Mouse (Mus musculus): ENCODE results near the gene Abi3. TPM values are rescaled to one million over a fixed set of nuclear protein-coding genes. Genes with fewer than 3 reads are reported as not detected.

Gene Abi3
- total and polyA plus RNA-seq, 3 experiments: 12.7 to 56.9 (median 22.7) TPM

- no peak for TF ChIP-seq GATA2 (IDR thresholded peaks at IDR 0.05; ENCODE audit: borderline replicate concordance, low read depth, low read length)
- no peak for TF ChIP-seq CTCF (IDR thresholded peaks at IDR 0.05; ENCODE audit: low read depth, low read length)
- TF ChIP-seq GATA1 (IDR thresholded peaks at IDR 0.05; ENCODE audit: borderline replicate concordance, low read length): no peak
- H3K27me3 ChIP-seq (ENCODE audit: insufficient read depth, low read length): no peaks in the 10 kb centered on the region
- H3K9me3 ChIP-seq (replicated peaks): peaks cover 7% of the 10 kb centered on the region
- H3K4me1 ChIP-seq (ENCODE audit: insufficient read depth, low read depth, low read length): peaks cover 19% of the 10 kb centered on the region
- ATAC-seq (ENCODE audit: extremely low read depth, insufficient number of reproducible peaks, low FRiP score, poor library complexity, severe bottlenecking) (no peak), DNase-seq (ENCODE audit: low spot score) (no peak)
- no peak overlapping the region for H3K4me3 ChIP-seq (ENCODE audit: low read depth, low read length)
- H3K36me3 ChIP-seq (replicated peaks): peaks cover 72% of the 10 kb centered on the region
Measured at GRCm38 (mm10) chr11:95783457-95783856, 58.8 kb downstream of the Abi3 start.

GRCm38 (mm10) chr11:95781557-95781956 lies 60.7 kb downstream of the Abi3 start:
- Histone ChIP-seq H3K4me3 (ENCODE audit: low read depth, low read length) (no peak overlapping the region), H3K9me3 (replicated peaks) (peaks cover 7% of the 10 kb centered on the region), H3K27me3 (ENCODE audit: insufficient read depth, low read length) (no peaks in the 10 kb centered on the region), H3K4me1 (ENCODE audit: insufficient read depth, low read depth, low read length) (peaks cover 36% of the 10 kb centered on the region), H3K36me3 (replicated peaks) (peaks cover 82% of the 10 kb centered on the region)
- DNase-seq (ENCODE audit: low spot score) (no peak), ATAC-seq (ENCODE audit: extremely low read depth, insufficient number of reproducible peaks, low FRiP score, poor library complexity, severe bottlenecking) (no peak)
- TF ChIP-seq CTCF (IDR thresholded peaks at IDR 0.05; ENCODE audit: low read depth, low read length): no peak
- TF ChIP-seq GATA1 (IDR thresholded peaks at IDR 0.05; ENCODE audit: borderline replicate concordance, low read length): no peak
- no peak for TF ChIP-seq POLR2AphosphoS5 (IDR thresholded peaks at IDR 0.05; ENCODE audit: insufficient replicate concordance, low read depth, low read length)
- TF ChIP-seq GATA2 (IDR thresholded peaks at IDR 0.05; ENCODE audit: borderline replicate concordance, low read depth, low read length): no peak
- TF ChIP-seq TAL1 (conservative IDR thresholded peaks at IDR 0.05; ENCODE audit: low read depth, low read length): no peak

- H3K27me3 ChIP-seq (ENCODE audit: insufficient read depth, low read length): no peaks in the 10 kb centered on the region
- ATAC-seq (ENCODE audit: extremely low read depth, insufficient number of reproducible peaks, low FRiP score, poor library complexity, severe bottlenecking) (no peak), DNase-seq (ENCODE audit: low spot score) (no peak)
- no peak overlapping the region for H3K4me3 ChIP-seq (ENCODE audit: low read depth, low read length)
- peaks cover 84% of the 10 kb centered on the region for H3K36me3 ChIP-seq (replicated peaks)
- peaks cover 4% of the 10 kb centered on the region for H3K9me3 ChIP-seq (replicated peaks)
- TF ChIP-seq TAL1 (conservative IDR thresholded peaks at IDR 0.05; ENCODE audit: low read depth, low read length) (no peak), GATA2 (IDR thresholded peaks at IDR 0.05; ENCODE audit: borderline replicate concordance, low read depth, low read length) (no peak), GATA1 (IDR thresholded peaks at IDR 0.05; ENCODE audit: borderline replicate concordance, low read length) (no peak), CTCF (IDR thresholded peaks at IDR 0.05; ENCODE audit: low read depth, low read length) (no peak), POLR2AphosphoS5 (IDR thresholded peaks at IDR 0.05; ENCODE audit: insufficient replicate concordance, low read depth, low read length) (no peak)
- H3K4me1 ChIP-seq (ENCODE audit: insufficient read depth, low read depth, low read length): peaks cover 41% of the 10 kb centered on the region
Measured at GRCm38 (mm10) chr11:95780480-95780879, 61.8 kb downstream of the Abi3 start.

Other genes with a start within 250 kb of the Abi3 start
- gene Phb, start 175.5 kb downstream of the Abi3 start, total RNA-seq (2014; fragmentation: Nextera tagmentation): 46.6 and 50.0 TPM in 2 replicates
- gene Phb, start 175.5 kb downstream of the Abi3 start, total RNA-seq (2017): 111 and 115 TPM in 2 replicates
- gene Phb, start 175.5 kb downstream of the Abi3 start, polyA plus RNA-seq (2012): 35.9 and 44.0 TPM in 2 replicates
- 259 and 261 TPM in 2 replicates for gene Zfp652, start 129.8 kb downstream of the Abi3 start, total RNA-seq (2014; fragmentation: Nextera tagmentation)
- 46.4 and 57.0 TPM in 2 replicates for gene Zfp652, start 129.8 kb downstream of the Abi3 start, total RNA-seq (2017)
- gene Zfp652, start 129.8 kb downstream of the Abi3 start, polyA plus RNA-seq (2012): 177 and 180 TPM in 2 replicates
- gene B130006D01Rik, start 118.9 kb downstream of the Abi3 start, total RNA-seq (2014; fragmentation: Nextera tagmentation): 28.1 and 30.8 TPM in 2 replicates
- 8.5 and 9.0 TPM in 2 replicates for gene B130006D01Rik, start 118.9 kb downstream of the Abi3 start, total RNA-seq (2017)
- 0.02 TPM in 1 of 2 replicates, not detected in the other for gene B130006D01Rik, start 118.9 kb downstream of the Abi3 start, polyA plus RNA-seq (2012)
- 34.5 and 43.0 TPM in 2 replicates for gene Phospho1, start 18.0 kb downstream of the Abi3 start, total RNA-seq (2014; fragmentation: Nextera tagmentation)
- 7.0 and 7.4 TPM in 2 replicates for gene Phospho1, start 18.0 kb downstream of the Abi3 start, total RNA-seq (2017)
- gene Phospho1, start 18.0 kb downstream of the Abi3 start, polyA plus RNA-seq (2012): 236 and 275 TPM in 2 replicates
- gene Gngt2, start 5.3 kb downstream of the Abi3 start, total RNA-seq (2014; fragmentation: Nextera tagmentation): 40.9 and 50.3 TPM in 2 replicates
- 31.0 and 33.6 TPM in 2 replicates for gene Gngt2, start 5.3 kb downstream of the Abi3 start, total RNA-seq (2017)
- gene Gngt2, start 5.3 kb downstream of the Abi3 start, polyA plus RNA-seq (2012): 11.8 and 15.0 TPM in 2 replicates
- not detected in 2 replicates for gene B4galnt2, start 72.4 kb upstream of the Abi3 start, total RNA-seq (2014; fragmentation: Nextera tagmentation)
- 0.05 TPM in 1 of 2 replicates, not detected in the other for gene B4galnt2, start 72.4 kb upstream of the Abi3 start, total RNA-seq (2017)
- gene B4galnt2, start 72.4 kb upstream of the Abi3 start, polyA plus RNA-seq (2012): not detected in 2 replicates
- 113 and 120 TPM in 2 replicates for gene Igf2bp1, start 163.5 kb upstream of the Abi3 start, total RNA-seq (2014; fragmentation: Nextera tagmentation)
- 38.3 and 49.1 TPM in 2 replicates for gene Igf2bp1, start 163.5 kb upstream of the Abi3 start, total RNA-seq (2017)
- gene Igf2bp1, start 163.5 kb upstream of the Abi3 start, polyA plus RNA-seq (2012): 51.3 and 52.6 TPM in 2 replicates
- gene Gip, start 182.1 kb upstream of the Abi3 start, total RNA-seq (2014; fragmentation: Nextera tagmentation): not detected in 2 replicates
- gene Gip, start 182.1 kb upstream of the Abi3 start, total RNA-seq (2017): 0.76 TPM in 1 of 2 replicates, not detected in the other
- gene Gip, start 182.1 kb upstream of the Abi3 start, polyA plus RNA-seq (2012): not detected in 2 replicates
- 38.7 and 48.4 TPM in 2 replicates for gene Snf8, start 192.4 kb upstream of the Abi3 start, total RNA-seq (2014; fragmentation: Nextera tagmentation)
- 58.4 and 62.3 TPM in 2 replicates for gene Snf8, start 192.4 kb upstream of the Abi3 start, total RNA-seq (2017)
- gene Snf8, start 192.4 kb upstream of the Abi3 start, polyA plus RNA-seq (2012): 154 and 196 TPM in 2 replicates
- 35.6 and 38.5 TPM in 2 replicates for gene Ube2z, start 222.9 kb upstream of the Abi3 start, total RNA-seq (2014; fragmentation: Nextera tagmentation)
- gene Ube2z, start 222.9 kb upstream of the Abi3 start, total RNA-seq (2017): 34.6 and 35.8 TPM in 2 replicates
- gene Ube2z, start 222.9 kb upstream of the Abi3 start, polyA plus RNA-seq (2012): 25.8 and 31.9 TPM in 2 replicates
- gene Atp5g1, start 233.2 kb upstream of the Abi3 start, total RNA-seq (2014; fragmentation: Nextera tagmentation): 304 and 320 TPM in 2 replicates
- gene Atp5g1, start 233.2 kb upstream of the Abi3 start, total RNA-seq (2017): 108 and 129 TPM in 2 replicates
- 196 and 385 TPM in 2 replicates for gene Atp5g1, start 233.2 kb upstream of the Abi3 start, polyA plus RNA-seq (2012)

All from G1E (cell line).